Mouse (Mus musculus): Measurements from ENCODE around the gene Aspscr1.

Aspscr1 gene

DNA sequence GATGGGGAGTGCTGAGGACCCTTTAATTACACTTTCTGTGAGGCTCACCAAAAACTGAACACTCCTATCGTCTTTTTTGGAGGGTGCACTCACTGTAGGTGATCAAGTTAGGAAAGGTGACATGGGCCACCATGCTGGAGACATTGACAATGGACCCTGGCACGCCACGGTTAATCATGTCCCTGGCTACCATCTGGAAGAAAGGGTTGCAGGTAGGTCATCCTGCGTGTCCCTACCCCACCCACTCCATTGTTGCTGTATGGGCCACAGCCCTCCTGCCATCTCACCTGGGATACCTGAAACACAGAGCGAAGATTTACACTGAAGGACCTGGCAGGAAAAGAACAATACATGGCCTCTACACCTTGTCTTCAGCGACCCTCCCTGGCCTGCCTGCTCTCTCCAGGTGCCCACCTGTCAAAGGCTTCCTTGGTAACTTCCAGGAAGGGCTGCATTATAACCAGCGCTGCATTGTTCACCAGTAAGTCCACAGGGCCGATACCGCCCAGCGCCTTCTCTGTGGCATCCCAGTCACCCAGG, 57.6 kb downstream of the Aspscr1 start:
- in situ Hi-C loops (cut with MseI, MboI) = no loop called here

- in situ Hi-C loops (cut with MseI, MboI) = no loop called here
Measured at GRCm38 (mm10) chr11:120731395-120731794, 58.6 kb downstream of the Aspscr1 start.

DNA sequence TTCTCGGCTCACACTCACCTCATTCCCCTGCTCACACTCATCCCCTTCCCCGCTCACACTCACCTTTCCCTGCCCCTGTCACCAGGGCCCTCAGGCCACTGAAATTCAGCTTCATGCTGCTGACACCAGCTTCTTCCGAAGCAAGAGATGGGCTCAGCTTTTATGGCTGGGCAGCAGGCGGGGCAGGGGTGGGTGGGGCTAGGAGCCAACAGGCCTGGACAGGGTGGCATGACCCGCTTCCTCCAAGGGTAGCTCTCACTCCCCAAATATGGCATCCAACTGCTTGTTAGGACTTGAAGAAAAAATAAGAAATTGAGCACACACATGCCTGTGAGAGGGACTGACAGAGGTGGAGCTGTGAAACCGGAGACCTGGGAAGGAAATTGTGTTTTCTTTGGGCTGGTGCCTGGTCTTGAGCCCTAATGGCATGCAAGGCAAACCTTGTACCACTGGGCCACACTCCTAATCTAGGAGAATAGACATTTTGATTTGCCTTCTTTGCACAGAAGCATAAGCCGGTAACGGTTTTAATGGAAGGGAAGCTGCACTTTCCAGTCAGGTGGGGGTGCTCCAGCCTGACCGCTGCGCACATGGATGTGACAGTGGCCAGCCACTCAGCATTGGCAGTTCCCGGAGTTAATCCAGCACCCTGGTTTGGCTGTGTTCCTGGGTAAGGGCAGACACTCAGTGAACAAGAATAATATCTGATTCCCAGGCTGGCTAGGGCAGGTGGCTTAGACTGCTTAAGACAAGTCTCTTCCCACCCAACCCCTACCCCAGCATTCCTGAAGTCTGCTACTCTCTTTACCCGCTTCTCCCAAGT, 59.3 kb downstream of the Aspscr1 start, which contains the start of gene Cbr2:
Gene Cbr2, minus strand, starts transcription at position 257 of the 823 bp plus-strand sequence.
- in situ Hi-C loops (cut with MseI, MboI) = no loop called here

DNA sequence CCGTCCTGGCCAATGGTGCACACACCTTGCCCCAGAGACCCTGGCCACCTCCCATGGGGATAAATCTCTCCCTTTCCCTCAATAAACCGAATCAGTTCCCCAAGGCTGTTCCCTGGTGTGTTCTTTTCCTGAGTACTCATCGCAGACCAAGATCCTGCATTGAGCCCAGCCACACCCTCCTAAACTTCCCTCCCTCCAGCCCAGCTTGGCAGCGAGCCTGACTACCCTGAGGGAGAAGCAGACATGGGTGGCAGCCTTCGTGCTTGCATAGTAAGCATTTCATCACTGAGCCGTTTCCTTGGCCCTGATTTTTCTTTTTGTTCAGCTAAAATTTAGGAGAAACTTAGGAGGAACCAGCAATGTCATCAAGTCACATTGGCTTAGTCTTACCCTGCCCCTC, 60.7 kb downstream of the Aspscr1 start:
- in situ Hi-C loops (cut with MseI, MboI) = no loop called here

DNA sequence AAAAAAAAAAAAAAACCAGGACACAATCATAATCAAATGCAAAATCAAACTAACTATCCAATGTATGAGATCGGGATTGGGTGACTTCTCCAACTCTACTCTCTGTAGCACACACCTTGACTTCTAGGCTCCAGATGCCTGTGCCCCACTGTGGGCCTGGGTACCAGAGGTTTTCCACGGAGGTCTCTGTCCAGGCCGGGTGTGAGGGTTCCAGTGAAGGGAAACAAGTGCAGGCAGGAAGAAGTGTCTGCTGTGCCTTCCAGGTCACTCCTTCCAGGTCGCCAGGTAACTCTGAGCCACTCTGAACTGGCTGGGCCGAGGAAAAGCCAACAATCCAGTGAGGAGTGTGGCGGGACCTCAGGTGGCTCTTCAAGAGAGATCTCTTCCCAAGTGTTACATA, 63.7 kb downstream of the Aspscr1 start:
- in situ Hi-C loops (cut with MseI, MboI) = no loop called here

DNA sequence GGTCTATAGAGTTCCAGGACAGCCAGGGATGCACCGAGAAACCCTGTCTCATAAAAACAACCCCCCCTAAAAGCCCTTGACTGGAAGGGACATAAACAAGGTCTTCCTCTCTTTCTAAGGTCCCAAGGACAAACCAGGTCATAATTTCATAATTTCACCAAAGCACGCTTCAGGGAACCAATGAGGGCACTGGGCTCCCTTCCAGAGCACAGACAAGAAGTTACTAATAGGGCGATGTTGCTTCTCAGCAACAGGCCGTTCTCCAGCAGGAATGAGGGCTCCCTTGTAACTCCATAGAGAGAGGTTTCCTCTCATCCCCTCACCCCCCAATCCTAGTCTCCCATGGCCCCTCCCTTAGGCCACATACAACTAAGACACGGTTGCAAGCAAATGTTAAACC, 68.2 kb downstream of the Aspscr1 start:
- in situ Hi-C loops (cut with MseI, MboI) = no loop called here

- in situ Hi-C loops (cut with MseI, MboI) = no loop called here
Measured at GRCm38 (mm10) chr11:120744121-120744701, 71.4 kb downstream of the Aspscr1 start.

DNA sequence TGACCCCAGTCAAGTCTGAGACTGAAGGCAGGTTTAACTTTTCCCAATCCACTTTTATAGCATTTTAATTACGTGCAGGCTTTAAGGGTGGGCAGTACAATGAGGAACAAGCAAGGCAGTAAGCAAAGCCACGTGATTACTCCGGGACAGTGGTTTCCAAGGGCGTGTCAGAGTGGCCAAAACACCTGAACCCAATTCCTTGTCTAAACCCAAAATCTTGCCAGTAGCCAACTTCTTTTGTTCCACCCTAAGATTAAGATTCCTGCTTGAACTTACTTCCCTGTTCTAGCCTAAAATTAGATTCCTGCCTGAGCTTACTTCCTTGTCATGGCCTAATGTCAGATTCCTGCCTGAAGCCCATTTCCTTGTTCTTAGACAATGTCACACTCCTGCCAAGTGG, 75.2 kb downstream of the Aspscr1 start:
- in situ Hi-C loops (cut with MseI, MboI) = no loop called here

DNA sequence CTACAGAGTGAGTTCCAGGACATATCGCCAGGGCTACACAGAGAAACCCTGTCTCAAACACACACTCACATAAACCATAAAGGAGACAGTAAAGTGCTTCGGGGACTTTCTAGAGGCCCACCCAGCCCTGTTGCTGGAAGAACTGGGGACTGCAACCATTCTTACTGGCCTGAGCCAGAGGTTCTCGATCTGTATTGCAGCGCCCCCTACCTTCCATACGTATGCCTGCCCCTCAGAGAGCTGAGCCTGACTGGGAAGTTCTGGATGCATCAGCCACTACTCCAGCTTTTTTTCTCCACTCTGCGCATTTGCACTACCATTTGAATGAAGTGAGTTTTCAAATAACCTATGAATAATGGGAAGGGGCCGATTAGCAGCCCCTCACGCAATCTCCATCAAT, 76.7 kb downstream of the Aspscr1 start:
- in situ Hi-C loops (cut with MseI, MboI) = no loop called here

DNA sequence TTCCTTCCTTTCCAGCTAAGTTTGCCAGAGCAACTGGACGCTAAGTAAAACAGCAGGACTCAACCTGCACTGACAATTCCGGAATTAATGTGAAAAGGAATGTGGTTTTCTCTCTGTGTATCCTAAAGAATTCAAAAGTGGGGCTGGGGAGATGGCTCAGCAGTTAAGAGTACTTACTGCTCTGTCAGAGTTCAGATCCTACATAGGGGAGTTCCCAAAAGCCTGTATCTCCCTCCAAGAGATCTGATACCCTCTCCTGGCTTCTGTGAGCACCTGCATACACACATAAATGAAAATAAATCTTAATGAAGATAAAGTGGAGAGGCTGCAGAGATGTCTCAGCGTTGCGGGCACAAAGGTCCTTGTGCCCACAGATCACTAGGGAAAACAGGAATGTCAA, 78.8 kb downstream of the Aspscr1 start:
- in situ Hi-C loops (cut with MseI, MboI) = no loop called here
